Mouse (Mus musculus) liver, embryonic 14.5 days (tissue): Measurements from ENCODE around the gene Hdac11.

Experiments
- CTCF ChIP-seq: IDR thresholded peaks from 2 replicates; pipeline ENCODE4 v1.5.1; 2016; ENCODE audit warnings: antibody characterized with exemption, low read depth, control low read depth
- EP300 ChIP-seq: IDR thresholded peaks from 2 replicates; pipeline ENCODE4 v1.6.1; 2016; ENCODE audit warnings: antibody characterized with exemption, low read depth

- no peak for TF ChIP-seq CTCF
- TF ChIP-seq EP300: no peak
Observed at GRCm38 (mm10) chr6:91180767-91181171, 24.3 kb downstream of the Hdac11 start.
